Mouse (Mus musculus) ES-Bruce4 (cell line): Measurements from ENCODE around the gene Spata31d1a.
"Not testable (repeated sequence)": the region's sequence is repeated elsewhere in the genome, so short reads cannot be mapped to it uniquely, and the experiment has no call there.

Experiments
- CTCF ChIP-seq: IDR thresholded peaks from one replicate; pipeline ENCODE4 v1.8.1; 2011; ENCODE audit warnings: low read depth, low read length
- POLR2A ChIP-seq: IDR thresholded peaks from one replicate; pipeline ENCODE4 v1.8.1; 2011; ENCODE audit warnings: low read length; ENCODE audit not compliant: insufficient read depth

DNA sequence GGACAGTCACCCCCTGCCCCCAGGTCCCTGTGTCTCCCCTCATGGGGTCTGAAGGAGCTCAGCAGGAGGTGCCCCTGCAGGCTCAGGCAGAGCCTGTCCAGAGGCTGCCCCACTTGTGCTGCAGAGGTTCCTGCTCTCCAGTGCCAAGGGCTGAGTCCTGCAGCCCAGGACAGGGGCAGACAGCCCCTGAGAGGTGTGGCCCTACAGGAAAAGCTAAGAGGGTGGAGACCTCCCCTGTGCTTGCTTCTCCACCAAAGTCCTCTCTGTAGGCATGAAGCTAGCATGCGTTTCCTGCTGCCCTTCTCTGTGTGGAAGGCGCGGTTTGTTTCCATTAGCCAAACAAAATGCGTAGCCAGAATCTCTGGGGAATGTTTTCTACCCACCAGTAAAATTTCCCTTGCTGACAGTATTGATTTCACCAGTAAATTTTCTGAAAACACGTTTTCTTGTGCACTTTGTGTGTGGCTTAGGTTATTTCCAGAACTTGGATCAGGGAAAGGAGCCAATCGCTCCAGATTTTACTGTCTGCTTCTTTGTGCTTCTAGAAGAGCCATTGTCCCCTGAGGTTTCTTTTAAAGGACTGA, 8.8 kb upstream of the Spata31d1a start:
- TF ChIP-seq CTCF, POLR2A: not testable (repeated sequence)
